Mouse (Mus musculus) myocyte (in vitro differentiated cells): ENCODE results near the gene Cdh20. TPM values are rescaled to one million over a fixed set of nuclear protein-coding genes. Genes with fewer than 3 reads are reported as not detected.

ENCODE experiments used
- H3K27me3 ChIP-seq: one replicate; pipeline ENCODE4 v1.6.1; 2011; ENCODE audit not compliant: control insufficient read depth, insufficient read depth, insufficient read length
- H3K36me3 ChIP-seq: one replicate; pipeline ENCODE4 v1.6.1; 2011; ENCODE audit not compliant: control insufficient read depth, insufficient read depth
- H3K4me2 ChIP-seq: one replicate; pipeline ENCODE4 v1.6.1; 2011; ENCODE audit warnings: low read depth, control low read depth
- H3K4me3 ChIP-seq: one replicate; pipeline ENCODE4 v1.5.1; 2011; ENCODE audit warnings: mild to moderate bottlenecking, control low read depth, moderate library complexity
- H3K79me2 ChIP-seq: one replicate; pipeline ENCODE4 v1.6.1; 2011; ENCODE audit not compliant: control insufficient read depth, insufficient read depth
- H3ac ChIP-seq: one replicate; pipeline ENCODE4 v1.6.1; 2011; ENCODE audit not compliant: control insufficient read depth, insufficient read length
- CEBPB ChIP-seq: IDR thresholded peaks from 2 replicates; pipeline ENCODE4 v1.6.1; 2011; ENCODE audit warnings: mild to moderate bottlenecking, moderate library complexity; ENCODE audit not compliant: poor library complexity, insufficient read depth, severe bottlenecking
- E2F4 ChIP-seq: IDR thresholded peaks from one replicate; pipeline ENCODE4 v1.6.1; 2011; ENCODE audit warnings: mild to moderate bottlenecking, control low read depth, moderate library complexity; ENCODE audit not compliant: insufficient read depth
- MAX ChIP-seq: IDR thresholded peaks from one replicate; pipeline ENCODE4 v1.6.1; 2011; ENCODE audit warnings: low read depth, mild to moderate bottlenecking, control low read depth
- MYOD1 ChIP-seq, 3 experiments: IDR thresholded peaks; one replicate each; pipeline ENCODE4 v1.6.1; 2011; ENCODE audit warnings: control low read depth in 2 of 3, low read depth in 2 of 3, mild to moderate bottlenecking in 2 of 3, moderate library complexity in 1 of 3; ENCODE audit not compliant: insufficient read length in 2 of 3, control insufficient read depth in 1 of 3
- MYOG ChIP-seq, 3 experiments: IDR thresholded peaks; one replicate each; pipeline ENCODE4 v1.6.1; 2011; ENCODE audit warnings: control low read depth in 2 of 3, low read depth in 2 of 3, mild to moderate bottlenecking in 2 of 3; ENCODE audit not compliant: insufficient read length in 2 of 3, control insufficient read depth in 1 of 3, insufficient read depth in 1 of 3
- POLR2A ChIP-seq: IDR thresholded peaks from one replicate; pipeline ENCODE4 v1.6.1; 2011; ENCODE audit warnings: low read depth, mild to moderate bottlenecking, control low read depth, moderate library complexity; ENCODE audit not compliant: insufficient read length
- POLR2AphosphoS2 ChIP-seq: IDR thresholded peaks from one replicate; pipeline ENCODE4 v1.6.1; 2011; ENCODE audit warnings: low read depth, control low read depth; ENCODE audit not compliant: insufficient read length
- REST ChIP-seq: IDR thresholded peaks from one replicate; pipeline ENCODE4 v1.6.1; 2011; ENCODE audit warnings: mild to moderate bottlenecking, control low read depth, moderate library complexity; ENCODE audit not compliant: insufficient read depth, insufficient read length
- TCF12 ChIP-seq: IDR thresholded peaks from one replicate; pipeline ENCODE4 v1.6.1; 2011; ENCODE audit warnings: mild to moderate bottlenecking, control low read depth; ENCODE audit not compliant: poor library complexity, insufficient read depth, severe bottlenecking
- TCF3 ChIP-seq: IDR thresholded peaks from one replicate; pipeline ENCODE4 v1.6.1; 2011; ENCODE audit warnings: low read depth, control low read depth; ENCODE audit not compliant: insufficient read length
- USF1 ChIP-seq: IDR thresholded peaks from one replicate; pipeline ENCODE4 v1.6.1; 2011; ENCODE audit warnings: low read depth, mild to moderate bottlenecking, control low read depth, moderate library complexity
- polyA plus RNA-seq: library from polyadenylated mRNA; unstranded; fragments of >200 nt; fragmentation: generic; extraction: Trizol; gene quantifications from one replicate; pipeline ENCODE4 v1.2.1, GENCODE M21; 2012; ENCODE audit warnings: missing spikeins

The Cdh20 gene
- polyA plus RNA-seq, 1 experiment = 0.01 TPM

GRCm38 (mm10) chr1:104796146-104796545 is 27.8 kb downstream of the Cdh20 start:
- H3K4me2 ChIP-seq = no peak overlapping the region
- no peaks in the 10 kb centered on the region for H3K36me3 ChIP-seq
- no peak overlapping the region for H3ac ChIP-seq
- H3K4me3 ChIP-seq = no peak overlapping the region
- TF ChIP-seq USF1 (no peak), TCF3 (no peak), REST (no peak), E2F4 (no peak)
- no peaks in the 10 kb centered on the region for H3K79me2 ChIP-seq
- H3K27me3 ChIP-seq = no peaks in the 10 kb centered on the region

- no peaks in the 10 kb centered on the region for H3K27me3 ChIP-seq
- H3K36me3 ChIP-seq = no peaks in the 10 kb centered on the region
- TF ChIP-seq USF1 = no peak
- TF ChIP-seq POLR2A = no peak
- no peak overlapping the region for H3K4me3 ChIP-seq
- H3ac ChIP-seq = no peak overlapping the region
- H3K79me2 ChIP-seq = no peaks in the 10 kb centered on the region
- no peak overlapping the region for H3K4me2 ChIP-seq
Observed at GRCm38 (mm10) chr1:104797139-104797538, 28.8 kb downstream of the Cdh20 start.

- Histone ChIP-seq H3ac (no peak overlapping the region), H3K36me3 (no peaks in the 10 kb centered on the region), H3K79me2 (no peaks in the 10 kb centered on the region), H3K4me2 (no peak overlapping the region), H3K27me3 (no peaks in the 10 kb centered on the region), H3K4me3 (no peak overlapping the region)
- TF ChIP-seq E2F4 = no peak
- TF ChIP-seq CEBPB = no peak
- TF ChIP-seq POLR2A = no peak
- TF ChIP-seq REST = no peak
- TF ChIP-seq MAX = no peak
Observed at GRCm38 (mm10) chr1:104804746-104805145, 36.4 kb downstream of the Cdh20 start.

GRCm38 (mm10) chr1:104807214-104807613 is 38.9 kb downstream of the Cdh20 start:
- Histone ChIP-seq H3K4me3 (no peak overlapping the region), H3K36me3 (no peaks in the 10 kb centered on the region), H3K27me3 (no peaks in the 10 kb centered on the region), H3K4me2 (no peak overlapping the region), H3ac (no peak overlapping the region), H3K79me2 (no peaks in the 10 kb centered on the region)
- TF ChIP-seq TCF12 (no peak), MYOG (IDR thresholded peaks at IDR 0.05; ENCODE audit: control insufficient read depth in 1 of 3, insufficient read depth in 1 of 3, insufficient read length in 2 of 3, low read depth in 2 of 3) (no peak), MYOD1 (IDR thresholded peaks at IDR 0.05; ENCODE audit: control insufficient read depth in 1 of 3, insufficient read length in 2 of 3, low read depth in 2 of 3) (no peak), POLR2AphosphoS2 (no peak), USF1 (no peak), MAX (no peak), POLR2A (no peak)

GRCm38 (mm10) chr1:104817510-104817909 is 49.2 kb downstream of the Cdh20 start:
- Histone ChIP-seq H3ac (no peak overlapping the region), H3K36me3 (no peaks in the 10 kb centered on the region), H3K27me3 (no peaks in the 10 kb centered on the region), H3K79me2 (no peaks in the 10 kb centered on the region), H3K4me3 (no peak overlapping the region), H3K4me2 (no peak overlapping the region)
- TF ChIP-seq MYOD1 (IDR thresholded peaks at IDR 0.05; ENCODE audit: control insufficient read depth in 1 of 3, insufficient read length in 2 of 3, low read depth in 2 of 3) (no peak), TCF12 (no peak), E2F4 (no peak), REST (no peak), CEBPB (no peak), POLR2AphosphoS2 (no peak), USF1 (no peak), TCF3 (no peak)

GRCm38 (mm10) chr1:104828106-104828505 is 59.8 kb downstream of the Cdh20 start:
- Histone ChIP-seq H3ac (no peak overlapping the region), H3K4me3 (no peak overlapping the region), H3K4me2 (no peak overlapping the region), H3K36me3 (no peaks in the 10 kb centered on the region), H3K79me2 (no peaks in the 10 kb centered on the region), H3K27me3 (no peaks in the 10 kb centered on the region)
- TF ChIP-seq TCF12 (no peak), CEBPB (no peak), POLR2AphosphoS2 (no peak), POLR2A (no peak), MYOG (IDR thresholded peaks at IDR 0.05; ENCODE audit: control insufficient read depth in 1 of 3, insufficient read depth in 1 of 3, insufficient read length in 2 of 3, low read depth in 2 of 3) (no peak), TCF3 (no peak), USF1 (no peak)
